Mouse (Mus musculus) myocyte (in vitro differentiated cells): ENCODE results near the gene Kirrel3.

ENCODE experiments used
- E2F4 ChIP-seq: IDR thresholded peaks from one replicate; pipeline ENCODE4 v1.6.1; 2011; ENCODE audit warnings: mild to moderate bottlenecking, control low read depth, moderate library complexity; ENCODE audit not compliant: insufficient read depth
- MAX ChIP-seq: IDR thresholded peaks from one replicate; pipeline ENCODE4 v1.6.1; 2011; ENCODE audit warnings: low read depth, mild to moderate bottlenecking, control low read depth
- POLR2A ChIP-seq: IDR thresholded peaks from one replicate; pipeline ENCODE4 v1.6.1; 2011; ENCODE audit warnings: low read depth, mild to moderate bottlenecking, control low read depth, moderate library complexity; ENCODE audit not compliant: insufficient read length
- POLR2AphosphoS2 ChIP-seq: IDR thresholded peaks from one replicate; pipeline ENCODE4 v1.6.1; 2011; ENCODE audit warnings: low read depth, control low read depth; ENCODE audit not compliant: insufficient read length
- TCF12 ChIP-seq: IDR thresholded peaks from one replicate; pipeline ENCODE4 v1.6.1; 2011; ENCODE audit warnings: mild to moderate bottlenecking, control low read depth; ENCODE audit not compliant: poor library complexity, insufficient read depth, severe bottlenecking

GRCm38 (mm10) chr9:35058596-35059354 lies 573.1 kb downstream of the Kirrel3 start:
- no peak for TF ChIP-seq POLR2A
- no peak for TF ChIP-seq TCF12
- TF ChIP-seq POLR2AphosphoS2 = no peak
- no peak for TF ChIP-seq MAX
- TF ChIP-seq E2F4 = no peak
